Mouse (Mus musculus) bone marrow, adult 2 months (tissue): ENCODE measurements around the gene Fgfr2. TPM values are rescaled to one million over a fixed set of nuclear protein-coding genes. Genes with fewer than 3 reads are reported as not detected.

Experiments
- H3K27ac ChIP-seq: fragments of 200-500 bp; 2 replicates; pipeline ENCODE4 v1.5.1; 2012; ENCODE audit warnings: low read depth, mild to moderate bottlenecking, control low read depth, inconsistent platforms, low read length; ENCODE audit not compliant: control insufficient read depth, poor library complexity, insufficient read depth
- H3K4me1 ChIP-seq: fragments of 200-500 bp; 2 replicates; pipeline ENCODE4 v1.6.1; 2011; ENCODE audit warnings: low read length; ENCODE audit not compliant: control insufficient read depth, insufficient read depth
- H3K4me3 ChIP-seq: fragments of 200-500 bp; replicated peaks from 2 replicates; pipeline ENCODE3; 2011; ENCODE audit warnings: mild to moderate bottlenecking, low read depth, low read length, control low read depth; ENCODE audit not compliant: control insufficient read depth
- CTCF ChIP-seq: fragments of 200-500 bp; IDR thresholded peaks from 2 replicates; pipeline ENCODE4 v1.5.1; 2011; ENCODE audit warnings: low read length, control low read depth; ENCODE audit not compliant: control insufficient read depth, insufficient read depth
- POLR2A ChIP-seq: fragments of 200-500 bp; IDR thresholded peaks from 2 replicates; pipeline ENCODE4 v1.6.1; 2011; ENCODE audit warnings: low read depth, mild to moderate bottlenecking, control low read depth, low read length, borderline replicate concordance; ENCODE audit not compliant: control insufficient read depth
- WGBS: fragments of 180-500 bp; shearing (Covaris S2); methylation state at CpG from one replicate; pipeline ENCODE4 v1.1.7; 2018; 5-methylcytosine and 5-hydroxymethylcytosine counted together
- polyA plus RNA-seq: library from polyadenylated mRNA; stranded (reverse); fragments of >200 nt; gene quantifications from 2 replicates; pipeline ENCODE4 v1.2.4, GENCODE M21; 2011; ENCODE audit warnings: low replicate concordance; ENCODE audit not compliant: missing spikeins, insufficient read depth, insufficient read length

The Fgfr2 gene
- polyA plus RNA-seq, 1 experiment, result 8.2 TPM

GRCm38 (mm10) chr7:132556575-132556974 lies 566.6 kb downstream of the Fgfr2 start:
- Histone ChIP-seq H3K4me3 (no peak overlapping the region), H3K4me1 (no peaks in the 10 kb centered on the region), H3K27ac (no peak overlapping the region)
- 76% methylated on average over 5 of the region's 5 CpGs for WGBS
- no peak for TF ChIP-seq CTCF
- TF ChIP-seq POLR2A, result no peak

GRCm38 (mm10) chr7:132555911-132556310 lies 567.2 kb downstream of the Fgfr2 start:
- 70% methylated on average over 4 of the region's 4 CpGs for WGBS
- H3K4me1 ChIP-seq, result 0 out of 2 replicates have a peak, but pooled peaks cover 1% of the 10 kb centered on the region
- no peak overlapping the region for H3K4me3 ChIP-seq
- TF ChIP-seq CTCF (no peak), POLR2A (no peak)
- H3K27ac ChIP-seq, result no peak overlapping the region

GRCm38 (mm10) chr7:132554091-132554490 lies 569.1 kb downstream of the Fgfr2 start:
- TF ChIP-seq POLR2A, result no peak
- no peak for TF ChIP-seq CTCF
- H3K27ac ChIP-seq, result no peak overlapping the region
- no peak overlapping the region for H3K4me3 ChIP-seq
- WGBS, result 46% methylated on average over 2 of the region's 2 CpGs
- H3K4me1 ChIP-seq, result 0 out of 2 replicates have a peak, but pooled peaks cover 1% of the 10 kb centered on the region

GRCm38 (mm10) chr7:132551351-132552126 lies 571.6 kb downstream of the Fgfr2 start:
- 1% methylated on average over 27 of the region's 27 CpGs for WGBS
- H3K27ac ChIP-seq, result no peak overlapping the region

GRCm38 (mm10) chr7:132547126-132547525 lies 576.0 kb downstream of the Fgfr2 start:
- Histone ChIP-seq H3K4me1 (0 out of 2 replicates have a peak, but pooled peaks cover 1% of the 10 kb centered on the region), H3K27ac (no peak overlapping the region), H3K4me3 (no peak overlapping the region)
- TF ChIP-seq CTCF (no peak), POLR2A (no peak)
- 76% methylated on average over 3 of the region's 3 CpGs for WGBS

More at GRCm38 (mm10) chr7:132551351-132552126, 571.6 kb downstream of the Fgfr2 start:
- Histone ChIP-seq H3K4me3 (peak overlapping the region; percentile 44), H3K4me1 (0 out of 2 replicates have a peak, but pooled peaks cover 1% of the 10 kb centered on the region)
- TF ChIP-seq CTCF (peak; percentile 98), POLR2A (0 out of 2 replicates have a peak, but pooled peaks have one; percentile 26)

GRCm38 (mm10) chr7:132542427-132542826 lies 580.7 kb downstream of the Fgfr2 start:
- H3K27ac ChIP-seq, result no peak overlapping the region
- 52% methylated on average over 4 of the region's 4 CpGs for WGBS
- TF ChIP-seq CTCF (no peak), POLR2A (no peak)
- no peak overlapping the region for H3K4me3 ChIP-seq
- no peaks in the 10 kb centered on the region for H3K4me1 ChIP-seq

- Histone ChIP-seq H3K27ac (no peak overlapping the region), H3K4me3 (no peak overlapping the region), H3K4me1 (no peaks in the 10 kb centered on the region)
- TF ChIP-seq CTCF, result no peak
- TF ChIP-seq POLR2A, result no peak
- WGBS, result 19% methylated on average over 3 of the region's 3 CpGs
Measured at GRCm38 (mm10) chr7:132541566-132541965, 581.6 kb downstream of the Fgfr2 start.

- no peak overlapping the region for H3K4me3 ChIP-seq
- 80% methylated on average over 4 of the region's 4 CpGs for WGBS
- H3K4me1 ChIP-seq, result no peaks in the 10 kb centered on the region
- no peak overlapping the region for H3K27ac ChIP-seq
- TF ChIP-seq CTCF (no peak), POLR2A (no peak)
Measured at GRCm38 (mm10) chr7:132540597-132540996, 582.6 kb downstream of the Fgfr2 start.

GRCm38 (mm10) chr7:132529206-132529605 lies 593.9 kb downstream of the Fgfr2 start:
- H3K4me3 ChIP-seq, result no peak overlapping the region
- TF ChIP-seq POLR2A, result no peak
- TF ChIP-seq CTCF, result no peak
- 70% methylated on average over 3 of the region's 3 CpGs for WGBS
- H3K4me1 ChIP-seq, result no peaks in the 10 kb centered on the region
- H3K27ac ChIP-seq, result no peak overlapping the region
